Mouse (Mus musculus) MEL (cell line): ENCODE data around the gene 1700025G04Rik. TPM values are rescaled to one million over a fixed set of nuclear protein-coding genes. Genes with fewer than 3 reads are reported as not detected.

Source experiments
- DNase-seq: peaks from one replicate; pipeline ENCODE4 v3.0.0; 2011; ENCODE audit warnings: low read depth, low spot score
- H3K27ac ChIP-seq: 2 replicates; pipeline ENCODE4 v1.5.1; 2012; ENCODE audit warnings: low read depth, mild to moderate bottlenecking, control low read depth, low read length, moderate library complexity; ENCODE audit not compliant: control insufficient read depth
- H3K27me3 ChIP-seq, 2 experiments: fragments of 150-350 bp in 1 of 2; sonication (generic) in 1 of 2; 2 replicates each; pipeline ENCODE4 v1.6.1; 2012; ENCODE audit warnings: low read length in 2 of 2, mild to moderate bottlenecking in 2 of 2, improper control_type of control experiment in 1 of 2, moderate library complexity in 1 of 2; ENCODE audit not compliant: insufficient read depth in 2 of 2, control insufficient read depth in 1 of 2
- H3K36me3 ChIP-seq, 2 experiments: 2 replicates each; pipeline ENCODE4 v1.6.1; 2012 to 2014; ENCODE audit warnings: low read length in 2 of 2, improper control_type of control experiment in 1 of 2, inconsistent platforms in 1 of 2, mild to moderate bottlenecking in 1 of 2; ENCODE audit not compliant: insufficient read depth in 2 of 2, control insufficient read depth in 1 of 2
- H3K4me1 ChIP-seq, 2 experiments: fragments of 150-350 bp in 1 of 2; sonication (generic) in 1 of 2; 2 replicates each; pipeline ENCODE4 v1.6.1; 2012; ENCODE audit warnings: low read length in 2 of 2, improper control_type of control experiment in 1 of 2, mild to moderate bottlenecking in 1 of 2; ENCODE audit not compliant: insufficient read depth in 2 of 2, control insufficient read depth in 1 of 2
- H3K4me3 ChIP-seq, 2 experiments: fragments of 150-350 bp in 1 of 2; sonication (generic) in 1 of 2; 2 replicates each; pipeline ENCODE4 v1.5.1; 2012; ENCODE audit warnings: low read depth in 2 of 2, low read length in 2 of 2, mild to moderate bottlenecking in 2 of 2, moderate library complexity in 2 of 2, control low read depth in 1 of 2, improper control_type of control experiment in 1 of 2; ENCODE audit not compliant: control insufficient read depth in 1 of 2, insufficient read depth in 1 of 2
- H3K79me2 ChIP-seq: 2 replicates; pipeline ENCODE4 v1.6.1; 2012; ENCODE audit warnings: mild to moderate bottlenecking, low read length, moderate library complexity; ENCODE audit not compliant: control insufficient read depth, poor library complexity, insufficient read depth
- H3K9ac ChIP-seq: 2 replicates; pipeline ENCODE4 v1.6.1; 2012; ENCODE audit warnings: low read depth, mild to moderate bottlenecking, control low read depth, low read length, moderate library complexity; ENCODE audit not compliant: control insufficient read depth, poor library complexity, severe bottlenecking
- H3K9me3 ChIP-seq: fragments of 150-350 bp; sonication (generic); replicated peaks from 2 replicates; pipeline ENCODE4 v1.6.1; 2012; ENCODE audit warnings: mild to moderate bottlenecking, low read length, improper control_type of control experiment, moderate library complexity; ENCODE audit not compliant: insufficient read depth
- E2F4 ChIP-seq: IDR thresholded peaks from 2 replicates; pipeline ENCODE4 v1.6.1; 2011; ENCODE audit warnings: low read depth, low read length, improper control_type of control experiment, borderline replicate concordance
- ELF1 ChIP-seq: IDR thresholded peaks from 2 replicates; pipeline ENCODE4 v1.6.1; 2014; ENCODE audit warnings: low read depth, mild to moderate bottlenecking, inconsistent platforms, low read length, improper control_type of control experiment, moderate library complexity
- EP300 ChIP-seq, 2 experiments: IDR thresholded peaks; 2 replicates each; pipeline ENCODE4 v1.6.1; 2011; ENCODE audit warnings: improper control_type of control experiment in 2 of 2, low read length in 2 of 2, low read depth in 1 of 2, mild to moderate bottlenecking in 1 of 2
- ETS1 ChIP-seq: IDR thresholded peaks from 2 replicates; pipeline ENCODE4 v1.6.1; 2012; ENCODE audit warnings: low read depth, mild to moderate bottlenecking, inconsistent platforms, low read length, improper control_type of control experiment, moderate library complexity
- GATA1 ChIP-seq: IDR thresholded peaks from 2 replicates; pipeline ENCODE4 v1.6.1; 2011; ENCODE audit warnings: low read depth, low read length, improper control_type of control experiment
- KAT2A ChIP-seq: conservative IDR thresholded peaks from 2 replicates; pipeline ENCODE4 v1.6.1; 2012; ENCODE audit warnings: low read depth, low read length, improper control_type of control experiment, inconsistent platforms
- MAZ ChIP-seq: IDR thresholded peaks from 2 replicates; pipeline ENCODE4 v1.6.1; 2012; ENCODE audit warnings: low read depth, mild to moderate bottlenecking, inconsistent platforms, low read length, improper control_type of control experiment
- MYB ChIP-seq: IDR thresholded peaks from 2 replicates; pipeline ENCODE4 v1.6.1; 2011; ENCODE audit warnings: mild to moderate bottlenecking, low read depth, low read length, improper control_type of control experiment
- POLR2A ChIP-seq, 2 experiments: IDR thresholded peaks; 2 replicates each; pipeline ENCODE4 v1.6.1; 2011 to 2012; ENCODE audit warnings: low read length in 2 of 2, mild to moderate bottlenecking in 2 of 2, control low read depth in 1 of 2, improper control_type of control experiment in 1 of 2, low read depth in 1 of 2, moderate library complexity in 1 of 2; ENCODE audit not compliant: control insufficient read depth in 1 of 2, insufficient read depth in 1 of 2, poor library complexity in 1 of 2
- RAD21 ChIP-seq: IDR thresholded peaks from 2 replicates; pipeline ENCODE4 v1.6.1; 2011; ENCODE audit warnings: mild to moderate bottlenecking, low read depth, low read length, improper control_type of control experiment
- RCOR1 ChIP-seq: IDR thresholded peaks from 2 replicates; pipeline ENCODE4 v1.6.1; 2012; ENCODE audit warnings: low read depth, mild to moderate bottlenecking, inconsistent platforms, low read length, improper control_type of control experiment
- SIN3A ChIP-seq: IDR thresholded peaks from 2 replicates; pipeline ENCODE4 v1.6.1; 2012; ENCODE audit warnings: low read length, improper control_type of control experiment, inconsistent platforms
- SMC3 ChIP-seq: IDR thresholded peaks from 2 replicates; pipeline ENCODE4 v1.6.1; 2011; ENCODE audit warnings: low read depth, low read length, improper control_type of control experiment
- ZMIZ1 ChIP-seq: IDR thresholded peaks from 2 replicates; pipeline ENCODE4 v1.6.1; 2012; ENCODE audit warnings: low read depth, mild to moderate bottlenecking, inconsistent platforms, low read length, improper control_type of control experiment, moderate library complexity
- polyA plus RNA-seq, 2 experiments: library from polyadenylated mRNA; stranded (reverse) in 1 of 2; unstranded in 1 of 2; fragments of >175 nt in 1 of 2; fragments of >200 nt in 1 of 2; gene quantifications; 2 replicates each; pipeline versions ENCODE4 v1.2.1 to v1.2.4; 2012; ENCODE audit warnings: low replicate concordance in 2 of 2, low read depth in 1 of 2; ENCODE audit not compliant: insufficient read length in 2 of 2, insufficient read depth in 1 of 2, missing spikeins in 1 of 2
- total RNA-seq: library from RNA; depleted of rRNA; stranded (reverse); fragments of 300-350 nt; gene quantifications from 2 replicates; pipeline ENCODE4 v1.2.3, GENCODE M21; 2012; rRNA removed

Gene 1700025G04Rik
- total RNA-seq (0.04 and 0.07 TPM in 2 replicates), polyA plus RNA-seq (under 1 TPM in 1 of 2 experiments, not detected in 1; 0.91 TPM)

DNA sequence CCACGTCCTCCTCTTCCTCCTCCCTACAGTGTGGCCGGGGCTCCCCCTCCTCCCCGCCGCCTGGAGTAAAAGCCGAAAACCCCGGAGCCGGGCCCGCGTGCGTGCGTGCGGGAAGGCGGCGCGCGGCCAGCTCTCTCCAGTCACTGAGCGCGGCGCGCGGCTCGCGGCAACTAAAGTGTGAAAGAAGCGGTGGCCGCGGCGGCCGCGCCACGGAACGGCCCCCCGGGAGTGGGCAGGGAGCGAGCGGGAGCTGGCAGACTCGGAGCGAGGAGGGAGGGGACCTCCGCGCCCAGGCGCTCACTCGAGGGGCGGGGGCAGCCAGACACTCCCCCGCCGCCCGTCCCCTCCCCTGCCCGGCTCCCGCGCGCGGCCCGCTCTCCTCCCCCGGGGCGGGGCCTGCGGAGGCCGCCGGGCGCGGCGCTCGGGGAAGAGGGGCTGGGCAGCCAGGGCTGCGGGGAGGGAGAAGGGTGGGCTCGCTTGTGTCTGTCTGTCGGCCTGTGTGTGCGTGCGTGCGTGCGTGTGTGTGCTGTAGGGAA lies at the start of gene 1700025G04Rik:
Gene 1700025G04Rik (minus strand): TSS at position 108 of the 536 bp plus-strand sequence.
- Histone ChIP-seq H3K9ac (peak within 1 kb of the TSS; percentile 35), H3K27ac (no peak within 1 kb of the TSS), H3K79me2 (no peaks in the 10 kb centered on the region), H3K9me3 (no peaks in the 10 kb centered on the region), H3K27me3 (peaks cover 9 to 12% of the 10 kb centered on the region in 2 experiments), H3K36me3 (peaks cover 0 to 9% of the 10 kb centered on the region in 2 experiments; a peak in 2 of 4 replicates), H3K4me1 (peaks cover 0 to 11% of the 10 kb centered on the region in 2 experiments; a peak in 2 of 4 replicates), H3K4me3 (peak within 1 kb of the TSS; percentile 47 to 61)
- peak; percentile 54 for DNase-seq
- TF ChIP-seq POLR2A (IDR thresholded peaks at IDR 0.05; ENCODE audit: control insufficient read depth in 1 of 2, insufficient read depth in 1 of 2, low read depth in 1 of 2, low read length in 2 of 2, poor library complexity in 1 of 2), result 0 out of 4 replicates have a peak, but pooled peaks of 1 of the 2 experiments have one; percentile 24
- no peak for TF ChIP-seq ZMIZ1
- no peak for TF ChIP-seq EP300 (IDR thresholded peaks at IDR 0.05; ENCODE audit: low read depth in 1 of 2, low read length in 2 of 2)

DNA sequence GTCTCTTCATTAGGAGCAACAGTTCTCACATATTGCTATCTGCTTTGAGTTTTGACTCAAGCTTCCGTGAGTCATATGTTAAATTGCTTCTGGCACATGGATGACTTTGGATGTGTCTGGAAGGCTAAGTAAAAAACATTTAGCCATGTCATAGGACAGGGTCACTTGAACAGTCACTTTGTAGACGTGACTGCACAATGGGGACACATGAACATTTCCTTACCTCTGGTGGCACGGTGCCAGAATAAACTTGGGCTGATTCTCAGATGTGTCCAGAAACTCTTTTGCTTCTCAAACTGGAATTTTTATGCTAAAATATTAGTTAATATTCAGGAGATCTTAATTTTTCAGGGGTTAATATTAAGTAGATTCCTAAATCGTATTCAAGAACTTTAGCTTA lies 49.6 kb upstream of the 1700025G04Rik start:
- Histone ChIP-seq H3K4me3 (no peak overlapping the region), H3K27me3 (peaks cover 0 to 2% of the 10 kb centered on the region in 2 experiments; a peak in 3 of 4 replicates), H3K9me3 (no peaks in the 10 kb centered on the region), H3K9ac (no peak overlapping the region), H3K36me3 (no peaks in the 10 kb centered on the region), H3K79me2 (no peaks in the 10 kb centered on the region), H3K4me1 (no peaks in the 10 kb centered on the region), H3K27ac (no peak overlapping the region)
- no peak for TF ChIP-seq RAD21
- no peak for TF ChIP-seq MAZ
- TF ChIP-seq SMC3, result no peak
- TF ChIP-seq RCOR1, result no peak
- TF ChIP-seq ELF1, result no peak
- no peak for TF ChIP-seq ETS1
- TF ChIP-seq MYB, result no peak
- TF ChIP-seq E2F4, result no peak
- no peak for TF ChIP-seq GATA1
- TF ChIP-seq KAT2A, result no peak
- no peak for TF ChIP-seq SIN3A
- DNase-seq, result no peak
